Mouse (Mus musculus) bone marrow, adult 2 months (tissue): Measurements from ENCODE around the gene Ndufb4. TPM values are rescaled to one million over a fixed set of nuclear protein-coding genes. Genes with fewer than 3 reads are reported as not detected.
A peak's percentile ranks its signal among the peaks of the same experiment; 100 is the strongest.

Experiments used
- H3K27ac ChIP-seq: fragments of 200-500 bp; 2 replicates; pipeline ENCODE4 v1.5.1; 2012; ENCODE audit warnings: low read depth, mild to moderate bottlenecking, control low read depth, inconsistent platforms, low read length; ENCODE audit not compliant: control insufficient read depth, poor library complexity, insufficient read depth
- H3K4me1 ChIP-seq: fragments of 200-500 bp; 2 replicates; pipeline ENCODE4 v1.6.1; 2011; ENCODE audit warnings: low read length; ENCODE audit not compliant: control insufficient read depth, insufficient read depth
- H3K4me3 ChIP-seq: fragments of 200-500 bp; replicated peaks from 2 replicates; pipeline ENCODE3; 2011; ENCODE audit warnings: mild to moderate bottlenecking, low read depth, low read length, control low read depth; ENCODE audit not compliant: control insufficient read depth
- CTCF ChIP-seq: fragments of 200-500 bp; IDR thresholded peaks from 2 replicates; pipeline ENCODE4 v1.5.1; 2011; ENCODE audit warnings: low read length, control low read depth; ENCODE audit not compliant: control insufficient read depth, insufficient read depth
- POLR2A ChIP-seq: fragments of 200-500 bp; IDR thresholded peaks from 2 replicates; pipeline ENCODE4 v1.6.1; 2011; ENCODE audit warnings: low read depth, mild to moderate bottlenecking, control low read depth, low read length, borderline replicate concordance; ENCODE audit not compliant: control insufficient read depth
- WGBS: fragments of 180-500 bp; shearing (Covaris S2); methylation state at CpG from one replicate; pipeline ENCODE4 v1.1.7; 2018; 5-methylcytosine and 5-hydroxymethylcytosine counted together
- polyA plus RNA-seq: library from polyadenylated mRNA; stranded (reverse); fragments of >200 nt; gene quantifications from 2 replicates; pipeline ENCODE4 v1.2.4, GENCODE M21; 2011; ENCODE audit warnings: low replicate concordance; ENCODE audit not compliant: missing spikeins, insufficient read depth, insufficient read length

Ndufb4 gene
- polyA plus RNA-seq, 1 experiment = 78.8 TPM

DNA sequence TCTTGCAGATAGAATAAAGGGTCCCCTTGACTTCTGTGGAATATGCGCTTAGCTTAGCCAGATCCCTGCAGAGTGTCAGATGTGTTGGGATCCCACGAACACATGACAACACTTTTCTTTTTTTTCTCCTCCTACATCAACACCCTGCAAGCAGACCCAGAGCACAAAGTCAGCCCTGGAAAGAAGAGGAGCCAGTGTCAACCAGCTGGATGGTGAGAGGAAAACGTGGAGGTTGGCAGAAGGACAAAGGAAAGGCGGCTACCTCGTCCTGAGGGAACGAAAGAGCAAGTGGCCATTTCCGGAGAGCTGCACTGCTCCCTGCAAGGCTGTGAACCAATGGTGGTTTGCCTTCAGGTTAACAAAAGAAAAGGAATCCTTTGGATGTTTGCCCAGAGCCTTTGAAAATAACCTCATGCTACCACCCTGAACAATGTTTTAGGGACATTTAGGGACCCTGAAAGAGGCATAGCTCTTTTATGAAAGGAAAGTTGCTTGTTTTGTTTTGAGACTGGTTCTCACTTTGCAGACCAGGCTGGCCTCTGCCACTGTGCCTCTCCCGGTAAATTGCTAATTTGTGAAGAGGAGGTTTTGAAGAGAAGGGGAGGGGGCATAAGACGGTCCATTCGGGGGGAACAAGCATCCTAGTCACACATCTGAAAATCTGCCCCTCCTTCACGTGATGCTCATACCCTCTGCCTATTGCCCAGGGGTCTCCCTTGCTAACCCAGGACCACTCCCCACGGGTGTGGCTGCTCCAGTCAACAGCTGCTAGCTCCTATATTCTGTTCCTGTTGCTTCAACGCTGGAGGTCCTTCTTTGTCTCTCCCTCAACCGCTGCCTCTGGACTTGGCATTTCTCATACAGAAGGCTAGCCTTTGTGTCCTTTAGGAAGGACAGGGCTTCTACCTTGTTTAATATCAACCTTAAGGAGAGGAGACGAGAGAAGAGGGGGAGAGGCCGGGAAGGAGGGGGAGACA is 29.2 kb upstream of the Ndufb4 start:
- 68% methylated on average over 16 of the region's 16 CpGs for WGBS
- H3K4me1 ChIP-seq = no peaks in the 10 kb centered on the region

GRCm38 (mm10) chr16:37682309-37682975 is 28.2 kb upstream of the Ndufb4 start:
- Histone ChIP-seq H3K4me3 (no peak overlapping the region), H3K27ac (no peak overlapping the region), H3K4me1 (no peaks in the 10 kb centered on the region)
- TF ChIP-seq POLR2A = no peak
- peak; percentile 71 for TF ChIP-seq CTCF
- WGBS = 40% methylated on average over 7 of the region's 7 CpGs

More for the DNA sequence above, 29.2 kb upstream of the Ndufb4 start:
- no peak overlapping the region for H3K4me3 ChIP-seq
- TF ChIP-seq POLR2A = no peak
- no peak for TF ChIP-seq CTCF
- H3K27ac ChIP-seq = no peak overlapping the region

GRCm38 (mm10) chr16:37680831-37681230 is 26.6 kb upstream of the Ndufb4 start:
- Histone ChIP-seq H3K4me3 (no peak overlapping the region), H3K4me1 (no peaks in the 10 kb centered on the region), H3K27ac (no peak overlapping the region)
- TF ChIP-seq CTCF = no peak
- no peak for TF ChIP-seq POLR2A
- 77% methylated on average over 8 of the region's 8 CpGs for WGBS

DNA sequence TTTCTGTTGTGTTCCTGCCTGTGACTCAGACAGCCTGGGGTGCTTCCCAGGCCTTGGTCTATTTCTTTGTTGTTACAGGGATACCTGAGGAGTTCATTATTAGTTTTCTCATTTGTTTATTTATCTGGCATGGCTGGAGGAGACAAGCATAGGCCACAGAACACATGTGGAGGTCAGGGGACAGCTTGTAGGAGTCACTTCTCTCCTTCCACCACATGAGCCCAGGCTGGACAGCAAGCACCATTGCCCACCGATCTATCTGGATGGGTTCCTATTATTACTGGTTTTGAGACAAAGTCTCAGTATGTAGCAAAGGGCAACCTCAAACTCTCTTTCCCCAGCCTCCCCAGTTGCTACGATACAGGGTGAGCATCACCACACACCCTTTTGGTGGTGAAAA is 26.0 kb upstream of the Ndufb4 start:
- TF ChIP-seq POLR2A = no peak
- TF ChIP-seq CTCF = no peak
- Histone ChIP-seq H3K27ac (no peak overlapping the region), H3K4me1 (no peaks in the 10 kb centered on the region), H3K4me3 (no peak overlapping the region)
- 83% methylated on average over 2 of the region's 2 CpGs for WGBS

DNA sequence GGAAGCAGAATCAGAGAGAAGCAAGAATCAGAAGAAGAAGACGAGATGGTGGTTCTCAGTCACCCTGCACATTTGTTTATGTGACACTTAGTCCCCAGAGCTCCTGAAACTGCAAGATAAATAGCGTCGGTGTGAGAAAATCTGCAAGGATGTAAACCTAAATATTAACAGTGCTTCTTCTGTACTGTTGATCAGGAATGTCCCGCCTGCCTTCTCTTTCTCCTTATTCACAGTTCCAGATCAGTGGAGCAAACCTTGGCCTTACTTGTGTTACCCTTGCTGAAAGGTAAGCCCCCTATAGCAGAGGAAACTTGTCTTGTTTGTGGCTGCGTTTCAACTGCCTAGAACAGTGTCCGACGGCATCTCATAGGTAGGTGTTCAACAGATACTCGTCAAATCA is 23.3 kb upstream of the Ndufb4 start:
- TF ChIP-seq POLR2A = no peak
- no peak for TF ChIP-seq CTCF
- Histone ChIP-seq H3K27ac (no peak overlapping the region), H3K4me1 (no peaks in the 10 kb centered on the region), H3K4me3 (no peak overlapping the region)
- WGBS = 79% methylated on average over 8 of the region's 8 CpGs

- H3K4me1 ChIP-seq = no peaks in the 10 kb centered on the region
- 72% methylated on average over 4 of the region's 4 CpGs for WGBS
Observed at GRCm38 (mm10) chr16:37676677-37677072, 22.4 kb upstream of the Ndufb4 start.

DNA sequence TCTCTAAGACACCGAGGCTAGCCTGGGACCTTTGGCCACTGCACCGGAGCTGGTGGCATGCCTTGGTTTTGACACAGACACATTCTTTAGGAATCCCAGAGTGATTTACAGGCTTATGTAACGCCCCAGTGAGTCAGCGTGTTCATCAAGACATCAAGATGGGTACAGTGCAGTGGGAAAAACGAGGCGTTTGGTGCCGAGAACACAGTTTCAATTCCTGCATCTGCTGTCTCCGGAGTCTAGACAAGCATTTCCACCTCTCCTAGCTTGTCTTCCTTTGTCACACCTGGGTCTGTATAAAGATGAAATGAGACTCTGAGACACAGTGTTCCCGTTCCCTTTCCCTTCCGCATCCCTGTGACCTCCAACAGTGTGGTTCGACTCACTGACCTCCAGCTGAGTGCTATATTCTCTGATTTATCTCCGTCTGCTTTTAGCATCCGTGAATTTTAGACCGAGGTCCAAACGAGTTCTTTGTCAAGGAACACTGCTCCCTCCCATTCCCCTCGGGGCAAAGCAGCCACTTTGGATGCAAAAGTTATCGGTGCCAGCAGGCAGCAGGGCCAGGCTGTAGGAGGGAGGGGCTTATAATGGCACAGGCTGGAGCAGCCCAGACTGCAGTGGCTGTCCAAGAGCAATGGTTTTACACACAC is 21.9 kb upstream of the Ndufb4 start:
- WGBS = 71% methylated on average over 17 of the region's 17 CpGs
- Histone ChIP-seq H3K27ac (no peak overlapping the region), H3K4me3 (no peak overlapping the region), H3K4me1 (no peaks in the 10 kb centered on the region)
- TF ChIP-seq CTCF = no peak
- TF ChIP-seq POLR2A = no peak

More at GRCm38 (mm10) chr16:37676677-37677072, 22.4 kb upstream of the Ndufb4 start:
- TF ChIP-seq POLR2A = no peak
- Histone ChIP-seq H3K4me3 (no peak overlapping the region), H3K27ac (no peak overlapping the region)

DNA sequence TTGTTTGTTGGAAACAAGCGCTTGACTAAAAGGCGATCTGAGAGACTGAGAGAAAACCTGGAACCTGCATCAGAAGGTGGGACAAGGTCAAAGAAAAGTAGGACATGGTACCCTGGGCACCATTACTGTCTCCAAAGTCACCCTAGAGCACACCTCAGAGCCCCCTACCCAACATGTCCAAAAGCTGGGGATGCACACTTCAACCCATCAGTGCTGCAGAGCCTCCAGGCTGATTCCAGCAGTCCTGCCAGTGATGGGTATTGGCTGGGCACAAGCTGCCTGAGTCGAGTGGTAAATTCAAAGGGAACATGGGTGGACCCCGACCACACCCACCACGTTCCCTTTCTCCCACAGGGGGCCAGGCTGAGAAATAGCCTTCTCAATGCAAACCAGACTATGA is 21.1 kb upstream of the Ndufb4 start:
- H3K27ac ChIP-seq = no peak overlapping the region
- no peak for TF ChIP-seq POLR2A
- no peak for TF ChIP-seq CTCF
- no peak overlapping the region for H3K4me3 ChIP-seq
- WGBS = 79% methylated on average over 5 of the region's 5 CpGs
- H3K4me1 ChIP-seq = no peaks in the 10 kb centered on the region
